Mouse (Mus musculus) T-helper 17 cell (primary cell): ENCODE results near the gene Atp1b1.

Source experiments
- in situ Hi-C, 2 experiments: fragments of 300-600 bp; cut with MboI, MseI; formaldehyde crosslinking; loops; 1 replicate in 1 of 2; 2 replicates in 1 of 2; pipeline ENCODE4 v1.15.1; 2025; ENCODE audit warnings: high pct_unique_total_duplicates in 2 of 2

The Atp1b1 gene

GRCm38 (mm10) chr1:164458245-164458613 is at the start of gene Atp1b1:
TSS of gene Atp1b1 (minus strand) at chr1:164458355.
- in situ Hi-C loops, result loop anchor here in 1 of 2 experiments (10.0 kb wide), 1 partner anchor 447 kb away; no protein-coding TSS in a partner anchor

GRCm38 (mm10) chr1:164505096-164505495 is 46.9 kb upstream of the Atp1b1 start:
- in situ Hi-C loops, result no loop called here

GRCm38 (mm10) chr1:164503140-164503730 is 45.1 kb upstream of the Atp1b1 start:
- in situ Hi-C loops, result no loop called here

- in situ Hi-C loops, result no loop called here
Observed at GRCm38 (mm10) chr1:164502231-164502630, 44.1 kb upstream of the Atp1b1 start.

- in situ Hi-C loops, result no loop called here
Observed at GRCm38 (mm10) chr1:164494741-164495512, 36.8 kb upstream of the Atp1b1 start.

- in situ Hi-C loops, result no loop called here
Observed at GRCm38 (mm10) chr1:164494215-164494614, 36.1 kb upstream of the Atp1b1 start.

GRCm38 (mm10) chr1:164493042-164493705 is 35.0 kb upstream of the Atp1b1 start:
- in situ Hi-C loops, result no loop called here

- in situ Hi-C loops, result no loop called here
Observed at GRCm38 (mm10) chr1:164492476-164492875, 34.3 kb upstream of the Atp1b1 start.

- in situ Hi-C loops, result no loop called here
Observed at GRCm38 (mm10) chr1:164489961-164490594, 31.9 kb upstream of the Atp1b1 start.

GRCm38 (mm10) chr1:164483728-164484127 is 25.6 kb upstream of the Atp1b1 start:
- in situ Hi-C loops, result no loop called here

- in situ Hi-C loops, result no loop called here
Observed at GRCm38 (mm10) chr1:164482833-164483232, 24.7 kb upstream of the Atp1b1 start.

- in situ Hi-C loops, result no loop called here
Observed at GRCm38 (mm10) chr1:164481645-164482354, 23.6 kb upstream of the Atp1b1 start.

- in situ Hi-C loops, result no loop called here
Observed at GRCm38 (mm10) chr1:164480755-164481644, 22.8 kb upstream of the Atp1b1 start.

GRCm38 (mm10) chr1:164475895-164476294 is 17.7 kb upstream of the Atp1b1 start:
- in situ Hi-C loops, result no loop called here

GRCm38 (mm10) chr1:164474778-164475511 is 16.8 kb upstream of the Atp1b1 start:
- in situ Hi-C loops, result no loop called here

- in situ Hi-C loops, result no loop called here
Observed at GRCm38 (mm10) chr1:164474310-164474709, 16.2 kb upstream of the Atp1b1 start.

GRCm38 (mm10) chr1:164473398-164473797 is 15.2 kb upstream of the Atp1b1 start:
- in situ Hi-C loops, result no loop called here

GRCm38 (mm10) chr1:164471632-164472031 is 13.5 kb upstream of the Atp1b1 start:
- in situ Hi-C loops, result no loop called here

GRCm38 (mm10) chr1:164470985-164471384 is 12.8 kb upstream of the Atp1b1 start:
- in situ Hi-C loops, result no loop called here

- in situ Hi-C loops, result no loop called here
Observed at GRCm38 (mm10) chr1:164468329-164468728, 10.2 kb upstream of the Atp1b1 start.
